Mouse (Mus musculus): ENCODE results near the gene Lhx4. TPM values are rescaled to one million over a fixed set of nuclear protein-coding genes. Genes with fewer than 3 reads are reported as not detected.

The Lhx4 gene
- polyA plus RNA-seq, 1 experiment from 2014 or later: 0.08 TPM

DNA sequence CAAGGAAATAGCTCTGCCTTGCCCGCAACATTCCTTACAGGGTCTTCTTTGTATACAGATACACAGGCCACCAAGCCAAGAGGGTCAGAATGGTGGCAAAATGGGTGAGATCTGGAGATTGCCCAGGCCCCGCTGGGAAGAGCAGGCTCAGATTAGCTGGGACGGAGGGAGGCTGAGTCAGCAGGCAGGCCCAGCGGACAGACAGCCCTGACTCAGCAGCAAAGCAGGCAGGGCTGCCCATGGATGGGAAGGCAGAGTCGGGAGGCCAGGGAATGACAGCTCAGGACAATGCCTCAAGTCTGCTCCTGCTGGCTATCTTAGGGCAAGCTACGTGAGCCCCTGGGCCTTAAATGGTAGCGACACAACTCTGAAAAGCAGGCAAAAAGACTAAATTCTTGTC lies 34.4 kb upstream of the Lhx4 start:
- no peak overlapping the region for H3K4me3 ChIP-seq (ENCODE audit: low read depth, low read length)
- H3K4me1 ChIP-seq (replicated peaks; ENCODE audit: control insufficient read depth, insufficient read depth, low read length): peaks cover 2% of the 10 kb centered on the region; the same call in 1 of the 2 replicates
- no peaks in the 10 kb centered on the region for H3K9me3 ChIP-seq (ENCODE audit: control insufficient read depth, low read length)
- H3K9ac ChIP-seq (ENCODE audit: low read length): no peak overlapping the region
- no peak for ATAC-seq (replicated peaks; ENCODE audit: low FRiP score)
- no peak for DNase-seq (ENCODE audit: low spot score)
- WGBS: 52% methylated on average over 7 of the region's 7 CpGs
- no peaks in the 10 kb centered on the region; the same call in 1 of the 2 replicates for H3K36me3 ChIP-seq (ENCODE audit: control insufficient read depth, insufficient read depth, low read length)
- no peak overlapping the region for H3K4me2 ChIP-seq (ENCODE audit: low read depth, low read length, severe bottlenecking)
- H3K27me3 ChIP-seq (ENCODE audit: control insufficient read depth, insufficient read depth, low read length): no peaks in the 10 kb centered on the region
- no peak overlapping the region for H3K27ac ChIP-seq (ENCODE audit: low read depth, low read length)

DNA sequence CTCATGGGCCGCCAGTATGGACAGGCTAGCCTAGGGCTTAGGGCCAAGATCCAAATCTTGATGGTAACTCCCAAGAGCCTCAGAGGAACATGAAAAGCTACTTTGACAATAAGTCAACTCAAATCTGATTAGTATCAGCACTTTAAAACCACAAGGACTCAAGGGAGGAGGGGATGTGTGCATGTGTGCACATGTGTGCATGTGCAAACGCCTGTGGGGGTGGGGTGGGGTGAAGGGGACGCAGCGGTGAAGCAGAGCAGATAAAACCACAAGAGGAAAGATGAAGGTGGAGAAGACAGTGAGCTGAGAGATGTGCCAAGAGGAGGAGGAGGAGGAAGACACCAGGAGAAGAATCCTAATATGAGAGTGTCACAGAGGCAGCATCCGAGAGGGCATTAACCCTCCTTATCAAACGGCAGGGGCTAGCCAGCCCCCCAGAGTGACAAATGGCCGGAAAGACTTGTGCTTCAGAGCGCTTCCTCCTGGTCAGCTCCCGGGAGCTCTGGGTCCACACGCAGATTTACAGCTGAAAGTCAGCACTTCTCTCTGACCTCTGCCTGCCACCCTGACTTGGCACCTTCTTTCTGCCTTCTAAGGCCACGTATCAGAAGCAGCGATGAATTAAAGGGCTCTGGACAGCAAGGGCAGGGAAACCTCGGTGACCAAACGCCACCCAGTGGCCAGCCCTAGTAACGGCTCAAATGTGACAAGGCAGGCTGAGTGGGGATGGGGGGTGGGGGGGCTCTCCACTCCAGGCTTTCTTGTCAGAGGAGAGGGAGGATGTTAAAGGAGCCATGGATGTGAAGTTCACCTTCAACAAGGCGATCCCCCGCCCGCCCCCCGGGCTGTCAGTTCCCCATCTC lies 33.1 kb upstream of the Lhx4 start:
- H3K4me3 ChIP-seq (ENCODE audit: low read depth, low read length): no peak overlapping the region
- DNase-seq (ENCODE audit: low spot score): peak; percentile 83
- no peaks in the 10 kb centered on the region for H3K9me3 ChIP-seq (ENCODE audit: control insufficient read depth, low read length)
- H3K9ac ChIP-seq (ENCODE audit: low read length): no peak overlapping the region
- H3K27me3 ChIP-seq (ENCODE audit: control insufficient read depth, insufficient read depth, low read length): no peaks in the 10 kb centered on the region
- ATAC-seq (replicated peaks; ENCODE audit: low FRiP score): peak; percentile 44; the same call in 1 of the 2 replicates
- H3K4me2 ChIP-seq (ENCODE audit: low read depth, low read length, severe bottlenecking): no peak overlapping the region
- no peaks in the 10 kb centered on the region; the same call in 1 of the 2 replicates for H3K36me3 ChIP-seq (ENCODE audit: control insufficient read depth, insufficient read depth, low read length)
- no peak overlapping the region for H3K27ac ChIP-seq (ENCODE audit: low read depth, low read length)
- 38% methylated on average over 19 of the region's 19 CpGs for WGBS
- no peaks in the 10 kb centered on the region; the same call in 1 of the 2 replicates for H3K4me1 ChIP-seq (replicated peaks; ENCODE audit: control insufficient read depth, insufficient read depth, low read length)

DNA sequence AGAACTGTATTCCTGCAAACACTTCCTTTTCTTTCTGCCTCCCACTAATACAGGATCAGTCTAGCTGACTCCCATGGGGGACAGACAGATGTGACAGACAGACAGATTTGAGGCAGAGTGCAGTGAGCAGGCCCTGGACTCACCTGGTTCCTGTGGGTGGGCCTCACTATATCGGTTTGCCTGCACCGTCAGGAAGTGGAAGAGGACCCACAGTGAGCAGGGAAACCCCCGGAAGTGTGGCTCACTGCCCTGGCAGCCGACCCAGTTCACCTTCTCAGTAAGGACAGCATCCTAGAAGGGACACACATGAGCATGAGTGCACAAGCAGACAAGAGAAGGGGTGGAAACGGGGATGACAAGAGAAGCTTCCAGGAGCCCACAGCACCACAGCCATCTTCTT lies 30.9 kb upstream of the Lhx4 start:
- Histone ChIP-seq H3K4me3 (ENCODE audit: low read depth, low read length) (no peak overlapping the region), H3K36me3 (ENCODE audit: control insufficient read depth, insufficient read depth, low read length) (no peaks in the 10 kb centered on the region; the same call in 1 of the 2 replicates), H3K4me1 (replicated peaks; ENCODE audit: control insufficient read depth, insufficient read depth, low read length) (no peaks in the 10 kb centered on the region; the same call in 1 of the 2 replicates), H3K27me3 (ENCODE audit: control insufficient read depth, insufficient read depth, low read length) (no peaks in the 10 kb centered on the region), H3K27ac (ENCODE audit: low read depth, low read length) (no peak overlapping the region), H3K9me3 (ENCODE audit: control insufficient read depth, low read length) (no peaks in the 10 kb centered on the region), H3K9ac (ENCODE audit: low read length) (no peak overlapping the region), H3K4me2 (ENCODE audit: low read depth, low read length, severe bottlenecking) (no peak overlapping the region)
- WGBS: 83% methylated on average over 5 of the region's 5 CpGs
- ATAC-seq (replicated peaks; ENCODE audit: low FRiP score) (no peak), DNase-seq (ENCODE audit: low spot score) (no peak)

DNA sequence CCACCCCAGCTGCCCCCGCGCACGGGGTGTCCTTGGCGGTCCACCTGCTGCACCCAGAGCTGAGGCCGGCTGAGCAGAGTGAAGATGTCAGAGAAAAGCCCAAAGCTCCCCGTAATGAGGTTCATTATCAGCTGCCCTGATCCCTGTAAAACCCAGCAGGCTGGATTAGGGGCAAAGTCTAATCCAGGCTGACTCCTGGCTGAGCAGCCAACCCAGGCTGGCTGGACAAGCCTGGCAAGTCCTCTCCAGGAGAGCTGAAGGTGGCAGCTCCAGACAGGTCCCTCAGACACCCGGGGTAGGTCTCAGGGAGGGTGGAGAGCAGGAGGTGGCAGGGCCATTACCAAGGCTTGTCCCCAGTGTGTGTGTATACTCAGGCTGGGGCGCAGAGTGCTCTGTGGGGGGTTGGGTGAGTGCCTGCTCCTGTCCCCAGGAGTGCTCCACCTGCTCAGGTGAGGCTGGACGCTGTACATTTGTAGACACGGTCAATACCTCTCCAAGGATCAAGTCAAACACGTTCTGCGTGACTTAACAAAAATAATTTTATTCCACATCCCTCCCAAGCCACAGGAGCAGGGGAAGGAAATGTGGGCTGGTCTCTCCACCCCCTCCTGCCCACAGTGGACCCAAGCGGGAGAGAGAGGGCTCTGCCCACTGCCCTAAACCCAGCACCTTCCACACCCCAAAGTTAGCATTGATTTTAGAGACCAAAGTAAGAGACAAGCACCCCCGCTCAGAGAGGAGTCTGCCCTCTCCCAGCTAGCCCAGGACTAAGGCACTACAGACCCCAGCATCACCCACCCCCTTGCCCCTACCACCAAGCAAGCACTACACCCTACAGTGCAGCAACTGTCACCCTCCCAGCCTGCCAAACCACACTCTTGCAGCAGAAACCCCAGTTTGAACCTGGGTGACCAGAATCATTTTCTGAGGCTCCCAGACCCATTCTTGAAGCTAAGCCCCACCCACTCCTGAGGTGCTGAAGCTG lies 26.4 kb upstream of the Lhx4 start:
- no peak overlapping the region for H3K9ac ChIP-seq (ENCODE audit: low read length)
- H3K9me3 ChIP-seq (ENCODE audit: control insufficient read depth, low read length): no peaks in the 10 kb centered on the region
- no peaks in the 10 kb centered on the region for H3K27me3 ChIP-seq (ENCODE audit: control insufficient read depth, insufficient read depth, low read length)
- peak; percentile 37 for DNase-seq (ENCODE audit: low spot score)
- H3K4me1 ChIP-seq (replicated peaks; ENCODE audit: control insufficient read depth, insufficient read depth, low read length): no peaks in the 10 kb centered on the region
- no peak for ATAC-seq (replicated peaks; ENCODE audit: low FRiP score)
- H3K27ac ChIP-seq (ENCODE audit: low read depth, low read length): no peak overlapping the region
- no peak overlapping the region for H3K4me3 ChIP-seq (ENCODE audit: low read depth, low read length)
- 50% methylated on average over 14 of the region's 14 CpGs for WGBS
- no peak overlapping the region for H3K4me2 ChIP-seq (ENCODE audit: low read depth, low read length, severe bottlenecking)
- H3K36me3 ChIP-seq (ENCODE audit: control insufficient read depth, insufficient read depth, low read length): no peaks in the 10 kb centered on the region

DNA sequence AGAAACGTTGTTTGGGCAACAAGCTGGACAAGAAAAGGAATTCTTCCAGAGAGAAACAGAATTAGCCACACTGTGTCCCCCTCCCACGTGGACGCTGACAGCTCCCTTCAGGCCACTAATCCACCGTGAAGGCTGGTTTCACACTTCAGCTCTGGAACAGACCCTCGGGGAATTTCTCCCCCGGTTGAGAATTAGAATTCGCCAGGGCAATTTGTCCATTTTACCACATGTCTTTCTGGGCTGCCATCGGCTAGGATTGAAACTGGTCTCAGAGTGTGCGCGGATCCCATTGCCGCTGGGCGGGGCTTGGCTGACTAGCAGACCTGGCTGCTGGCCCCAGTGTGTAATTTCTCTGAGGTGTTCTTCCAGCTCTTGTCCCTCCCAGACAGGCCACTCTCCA lies 7.7 kb upstream of the Lhx4 start:
- Histone ChIP-seq H3K4me1 (replicated peaks; ENCODE audit: control insufficient read depth, insufficient read depth, low read length) (no peaks in the 10 kb centered on the region), H3K36me3 (ENCODE audit: control insufficient read depth, insufficient read depth, low read length) (no peaks in the 10 kb centered on the region), H3K9me3 (ENCODE audit: control insufficient read depth, low read length) (no peaks in the 10 kb centered on the region), H3K27me3 (ENCODE audit: control insufficient read depth, insufficient read depth, low read length) (no peaks in the 10 kb centered on the region), H3K27ac (ENCODE audit: low read depth, low read length) (no peak overlapping the region), H3K4me2 (ENCODE audit: low read depth, low read length, severe bottlenecking) (no peak overlapping the region), H3K4me3 (ENCODE audit: low read depth, low read length) (no peak overlapping the region), H3K9ac (ENCODE audit: low read length) (no peak overlapping the region)
- DNase-seq (ENCODE audit: low spot score) (peak; percentile 51), ATAC-seq (replicated peaks; ENCODE audit: low FRiP score) (no peak)
- WGBS: 68% methylated on average over 12 of the region's 12 CpGs

DNA sequence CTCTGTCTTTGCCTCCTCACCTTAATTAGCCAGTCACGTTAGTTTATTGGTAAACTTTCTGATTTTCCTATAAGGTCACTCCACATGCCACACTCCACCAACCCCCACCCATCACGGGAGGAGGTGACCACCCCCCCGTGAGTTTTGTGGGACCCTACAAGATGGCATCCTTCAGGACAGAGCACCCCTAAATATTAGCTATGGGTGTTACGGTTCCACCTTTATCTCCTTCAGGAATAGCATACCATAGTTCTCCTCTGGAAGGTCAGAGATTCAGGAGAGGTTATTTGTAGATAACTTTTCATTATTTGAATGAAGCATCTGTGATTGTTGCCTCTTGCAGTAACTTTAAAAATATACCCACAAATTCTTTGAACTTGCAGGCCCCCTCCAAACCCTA lies 7.2 kb upstream of the Lhx4 start:
- Histone ChIP-seq H3K4me2 (ENCODE audit: low read depth, low read length, severe bottlenecking) (no peak overlapping the region), H3K9me3 (ENCODE audit: control insufficient read depth, low read length) (no peaks in the 10 kb centered on the region), H3K4me1 (replicated peaks; ENCODE audit: control insufficient read depth, insufficient read depth, low read length) (no peaks in the 10 kb centered on the region), H3K4me3 (ENCODE audit: low read depth, low read length) (no peak overlapping the region), H3K27me3 (ENCODE audit: control insufficient read depth, insufficient read depth, low read length) (no peaks in the 10 kb centered on the region), H3K9ac (ENCODE audit: low read length) (no peak overlapping the region), H3K36me3 (ENCODE audit: control insufficient read depth, insufficient read depth, low read length) (no peaks in the 10 kb centered on the region), H3K27ac (ENCODE audit: low read depth, low read length) (no peak overlapping the region)
- DNase-seq (ENCODE audit: low spot score) (no peak), ATAC-seq (replicated peaks; ENCODE audit: low FRiP score) (no peak)
- WGBS: 85% methylated on average over 4 of the region's 4 CpGs

DNA sequence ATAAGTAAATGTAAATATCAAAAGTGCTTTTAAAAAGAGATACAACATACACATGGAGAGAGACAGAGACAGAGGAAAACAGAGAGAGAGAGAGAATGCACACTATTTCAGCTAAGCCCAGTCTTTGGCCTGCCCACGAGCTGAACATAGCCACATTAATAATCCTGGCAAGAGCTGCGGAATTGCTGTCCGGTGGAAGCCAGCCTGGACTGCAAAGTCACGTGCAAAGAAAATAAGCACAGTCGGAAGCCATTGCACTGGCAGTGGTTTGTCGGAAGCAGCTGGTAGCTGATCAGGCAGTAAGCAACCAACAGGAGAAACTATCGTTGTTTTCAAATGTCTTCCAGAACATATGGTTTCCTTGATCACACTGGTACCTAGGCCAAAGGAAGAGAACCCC lies 6.1 kb upstream of the Lhx4 start:
- ATAC-seq (replicated peaks; ENCODE audit: low FRiP score) (no peak), DNase-seq (ENCODE audit: low spot score) (no peak)
- Histone ChIP-seq H3K4me2 (ENCODE audit: low read depth, low read length, severe bottlenecking) (no peak overlapping the region), H3K4me1 (replicated peaks; ENCODE audit: control insufficient read depth, insufficient read depth, low read length) (no peaks in the 10 kb centered on the region), H3K9me3 (ENCODE audit: control insufficient read depth, low read length) (no peaks in the 10 kb centered on the region), H3K27ac (ENCODE audit: low read depth, low read length) (no peak overlapping the region), H3K27me3 (ENCODE audit: control insufficient read depth, insufficient read depth, low read length) (peaks cover 4% of the 10 kb centered on the region), H3K36me3 (ENCODE audit: control insufficient read depth, insufficient read depth, low read length) (no peaks in the 10 kb centered on the region), H3K9ac (ENCODE audit: low read length) (no peak overlapping the region), H3K4me3 (ENCODE audit: low read depth, low read length) (no peak overlapping the region)
- 87% methylated on average over 7 of the region's 7 CpGs for WGBS

DNA sequence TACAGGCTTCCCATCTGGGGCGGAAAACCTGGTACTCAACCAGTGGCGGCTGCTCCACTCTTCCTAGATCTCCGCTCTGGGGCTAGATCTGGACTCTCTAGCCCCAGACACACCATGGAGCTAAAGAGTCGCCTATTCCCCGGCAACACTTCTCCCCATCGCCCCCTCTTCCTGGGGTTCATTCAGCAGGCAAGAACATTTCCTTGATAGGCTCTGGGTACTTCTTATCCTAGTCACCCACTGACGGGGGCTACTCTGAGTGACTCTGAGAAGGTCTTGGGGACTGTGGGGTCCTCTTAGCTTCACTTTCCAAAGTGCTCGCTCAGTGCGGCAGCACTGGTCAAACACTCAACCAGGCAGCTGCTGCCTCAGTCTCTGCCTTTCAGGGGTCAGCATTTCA lies 1.9 kb upstream of the Lhx4 start:
- no peaks in the 10 kb centered on the region for H3K36me3 ChIP-seq (ENCODE audit: control insufficient read depth, insufficient read depth, low read length)
- H3K9ac ChIP-seq (ENCODE audit: low read length): no peak overlapping the region
- no peak overlapping the region for H3K4me2 ChIP-seq (ENCODE audit: low read depth, low read length, severe bottlenecking)
- no peak overlapping the region for H3K4me3 ChIP-seq (ENCODE audit: low read depth, low read length)
- no peak overlapping the region for H3K27ac ChIP-seq (ENCODE audit: low read depth, low read length)
- DNase-seq (ENCODE audit: low spot score): no peak
- no peaks in the 10 kb centered on the region for H3K9me3 ChIP-seq (ENCODE audit: control insufficient read depth, low read length)
- WGBS: 71% methylated on average over 9 of the region's 9 CpGs
- H3K4me1 ChIP-seq (replicated peaks; ENCODE audit: control insufficient read depth, insufficient read depth, low read length): peaks cover 3% of the 10 kb centered on the region; the same call in 1 of the 2 replicates
- ATAC-seq (replicated peaks; ENCODE audit: low FRiP score): no peak
- H3K27me3 ChIP-seq (ENCODE audit: control insufficient read depth, insufficient read depth, low read length): peaks cover 32% of the 10 kb centered on the region

All from forebrain, embryonic 11.5 days (tissue).